Mouse (Mus musculus) right cerebral cortex, adult 18-20 months (tissue): ENCODE data around the gene Ltbr.

Experiments used
- DNase-seq: peaks from one replicate; pipeline ENCODE4 v3.0.0; 2022; ENCODE audit warnings: mixed read lengths

Ltbr gene

DNA sequence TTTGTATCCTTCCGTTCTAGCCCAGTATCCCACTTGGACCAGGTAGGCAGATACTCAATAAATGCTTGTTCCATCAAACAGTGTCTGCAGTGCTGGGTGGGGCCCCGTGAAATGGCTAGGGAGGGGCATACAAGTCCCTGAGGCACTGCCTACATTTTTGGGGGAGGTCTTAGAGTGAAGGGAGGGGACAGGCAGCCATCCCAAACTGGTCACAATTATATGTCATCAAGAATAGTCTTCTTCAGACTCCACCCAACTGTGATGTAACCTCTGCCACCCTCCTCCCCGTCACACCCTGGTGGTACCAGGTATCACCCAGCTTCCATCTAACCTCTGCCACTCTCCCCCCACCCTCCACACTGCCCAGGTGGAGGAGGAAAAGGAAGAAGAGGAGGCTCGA, 31.2 kb upstream of the Ltbr start:
- DNase-seq = no peak

- no peak for DNase-seq
These were observed 30.4 kb upstream of the Ltbr start for GRCm38 (mm10) chr6:125344084-125344483.

DNA sequence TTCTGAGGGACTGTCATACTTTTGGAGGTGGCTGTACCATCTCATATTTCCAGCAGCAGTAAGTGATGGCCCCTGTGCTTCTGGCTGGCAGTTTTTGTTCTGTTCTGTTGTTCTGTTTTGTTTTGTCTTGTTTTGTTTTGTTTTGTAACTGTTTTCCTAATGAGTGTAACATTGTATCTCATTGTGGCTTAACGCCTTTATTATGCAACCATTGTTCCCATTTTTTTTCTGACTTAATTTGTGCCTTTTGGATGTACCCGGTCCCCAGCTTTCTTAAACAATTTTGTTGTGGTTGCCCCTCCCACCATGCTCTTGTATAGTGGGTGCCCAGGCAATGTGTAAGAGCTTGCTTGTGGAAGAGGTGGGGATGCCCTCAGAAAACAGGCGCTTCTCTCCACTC, 28.5 kb upstream of the Ltbr start:
- DNase-seq = no peak

DNA sequence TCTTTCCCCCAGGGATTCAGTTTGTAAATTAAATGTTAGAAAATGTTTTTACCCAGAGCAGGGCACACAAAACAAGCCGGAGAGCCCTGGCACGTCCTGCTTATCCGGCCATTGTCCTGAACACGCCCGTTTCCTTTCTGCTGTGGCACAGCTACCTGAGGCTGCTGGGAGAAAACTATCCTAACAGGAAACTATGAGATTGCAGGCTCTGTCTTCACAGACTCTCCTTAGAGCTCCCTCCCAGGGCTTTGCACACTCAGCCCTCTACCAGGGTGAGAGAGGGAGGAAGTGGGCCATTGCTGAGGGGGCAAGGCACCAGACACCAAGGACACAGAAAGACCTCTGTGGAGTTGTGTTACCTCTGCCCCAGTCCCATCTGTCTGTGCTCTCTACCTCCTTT, 26.6 kb upstream of the Ltbr start:
- no peak for DNase-seq

- no peak for DNase-seq
These were observed 25.3 kb upstream of the Ltbr start for GRCm38 (mm10) chr6:125338791-125339660.

DNA sequence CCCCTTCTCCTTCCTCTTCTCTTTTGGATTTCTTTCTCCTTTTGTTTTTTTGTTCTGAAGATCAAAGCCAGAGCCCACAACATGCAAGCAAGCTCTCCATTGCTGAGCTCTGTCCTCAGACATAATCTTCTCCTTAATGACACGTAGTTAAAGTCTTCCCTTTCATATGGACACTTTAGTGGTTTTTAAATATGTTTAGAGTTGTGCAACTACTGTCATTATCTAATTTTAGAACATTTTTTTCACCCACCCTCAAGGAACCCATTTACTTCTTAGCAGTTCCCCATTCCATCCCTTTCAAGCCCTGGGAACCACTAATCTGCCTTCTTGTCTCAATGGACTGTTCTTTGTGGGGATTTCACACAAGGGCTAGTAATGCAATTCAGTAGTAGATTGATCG, 20.7 kb upstream of the Ltbr start:
- DNase-seq = no peak

DNA sequence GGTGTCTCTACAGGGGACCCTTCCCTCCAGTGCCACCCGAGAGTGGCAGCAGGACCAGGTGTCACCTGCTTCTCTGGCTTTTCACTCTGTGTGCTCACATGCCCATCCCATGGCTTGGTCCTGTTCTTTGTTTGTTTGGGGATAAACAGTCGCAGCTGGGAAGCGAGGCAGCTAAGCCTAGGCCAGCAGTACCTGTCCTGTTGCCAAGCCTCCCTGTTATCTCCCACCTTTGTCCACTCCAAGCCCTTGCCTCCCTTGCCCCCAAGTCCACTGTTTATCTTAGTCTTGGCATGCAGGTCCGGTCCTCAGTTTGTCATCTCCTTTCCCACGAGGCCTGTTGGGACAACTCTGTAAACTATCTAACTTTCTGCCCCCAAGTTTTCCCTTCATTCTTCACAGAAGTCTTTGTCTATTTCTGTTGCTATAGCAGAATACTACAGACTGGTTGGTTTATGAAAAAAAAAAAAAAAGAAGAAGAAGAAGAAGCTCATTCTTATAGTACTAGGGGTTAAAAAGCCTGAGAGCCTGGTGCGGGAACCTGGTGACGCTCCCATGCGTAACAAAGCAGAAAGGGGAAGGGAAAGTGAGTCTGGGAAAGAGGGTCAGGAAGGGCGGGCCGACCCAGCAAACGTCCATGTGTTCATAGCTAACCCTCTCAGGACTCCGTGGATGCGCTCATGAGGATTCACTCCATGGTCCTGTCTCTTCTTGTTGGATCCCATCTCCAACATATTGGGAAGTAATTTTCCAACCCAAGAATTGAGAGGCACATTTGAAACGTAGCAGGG, 19.6 kb upstream of the Ltbr start:
- DNase-seq = no peak

- DNase-seq = peak; percentile 75
These were observed 17.1 kb upstream of the Ltbr start for GRCm38 (mm10) chr6:125330626-125331326.

- DNase-seq = no peak
These were observed 14.6 kb upstream of the Ltbr start for GRCm38 (mm10) chr6:125328243-125328642.

GRCm38 (mm10) chr6:125325337-125325736, 11.7 kb upstream of the Ltbr start:
- no peak for DNase-seq

DNA sequence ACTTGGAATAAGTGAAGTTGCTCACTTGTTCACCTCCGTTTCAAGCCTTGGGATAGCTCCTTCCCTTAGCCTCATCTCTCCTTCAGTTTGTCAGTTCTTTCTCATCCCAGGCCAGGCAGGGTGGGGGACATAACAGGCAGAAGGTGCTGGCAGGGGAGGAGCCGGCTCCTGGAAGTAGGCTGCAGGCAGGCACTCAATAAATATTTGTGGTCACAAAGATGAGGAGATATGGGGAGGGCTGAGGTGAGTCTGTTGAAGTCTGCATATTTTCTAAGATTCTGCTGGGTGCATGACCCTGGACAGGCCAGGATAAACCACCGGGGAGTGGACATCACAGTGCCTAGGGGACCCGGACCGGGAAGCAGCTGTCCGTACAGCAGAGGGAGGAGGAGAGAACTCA, 9.9 kb upstream of the Ltbr start:
- DNase-seq = no peak

GRCm38 (mm10) chr6:125322794-125323193, 9.1 kb upstream of the Ltbr start:
- peak; percentile 16 for DNase-seq

GRCm38 (mm10) chr6:125321114-125321855, 7.6 kb upstream of the Ltbr start:
- DNase-seq = no peak

DNA sequence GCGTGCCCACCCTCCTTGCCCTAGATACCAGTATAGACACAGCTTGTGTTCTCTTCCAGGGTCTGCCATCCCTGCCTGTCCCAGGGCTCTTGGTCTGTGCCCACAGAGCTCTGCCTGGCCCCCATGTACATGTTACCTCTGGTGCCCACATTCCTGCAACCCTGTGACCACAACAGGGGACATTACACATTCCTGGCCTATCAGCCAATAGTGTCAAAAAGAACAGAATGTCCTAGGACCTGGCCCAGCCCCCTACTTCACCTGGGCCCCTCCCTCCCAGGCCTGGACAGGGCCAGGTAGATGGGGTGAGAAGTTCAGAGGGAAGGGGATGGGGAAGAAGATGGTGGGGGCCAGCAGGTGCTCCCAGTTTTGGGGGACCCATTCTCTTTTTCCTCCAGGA, 6.6 kb upstream of the Ltbr start, which contains the start of gene Scnn1a:
TSS of gene Scnn1a (plus strand) at position 337 of the 400 bp plus-strand sequence.
- DNase-seq = no peak

DNA sequence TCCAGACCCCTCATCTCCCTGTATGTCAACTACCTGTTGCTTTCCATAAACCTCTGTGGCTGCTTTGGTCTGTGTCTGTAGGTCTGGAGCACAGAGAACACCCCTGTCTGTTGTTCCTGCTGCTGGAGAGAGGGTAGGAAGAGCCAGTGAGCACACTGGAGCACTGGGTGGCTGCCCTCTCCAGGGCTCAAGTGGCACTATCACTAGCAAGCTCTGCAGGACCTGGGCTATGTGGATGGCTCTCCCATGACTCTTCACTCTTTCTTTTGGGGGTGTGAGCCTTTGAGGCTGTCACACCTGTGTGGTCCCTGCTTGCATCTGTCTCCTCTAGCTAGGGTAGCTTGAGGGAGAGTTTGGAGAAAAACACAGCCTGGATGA, 6.2 kb upstream of the Ltbr start:
- DNase-seq = no peak

DNA sequence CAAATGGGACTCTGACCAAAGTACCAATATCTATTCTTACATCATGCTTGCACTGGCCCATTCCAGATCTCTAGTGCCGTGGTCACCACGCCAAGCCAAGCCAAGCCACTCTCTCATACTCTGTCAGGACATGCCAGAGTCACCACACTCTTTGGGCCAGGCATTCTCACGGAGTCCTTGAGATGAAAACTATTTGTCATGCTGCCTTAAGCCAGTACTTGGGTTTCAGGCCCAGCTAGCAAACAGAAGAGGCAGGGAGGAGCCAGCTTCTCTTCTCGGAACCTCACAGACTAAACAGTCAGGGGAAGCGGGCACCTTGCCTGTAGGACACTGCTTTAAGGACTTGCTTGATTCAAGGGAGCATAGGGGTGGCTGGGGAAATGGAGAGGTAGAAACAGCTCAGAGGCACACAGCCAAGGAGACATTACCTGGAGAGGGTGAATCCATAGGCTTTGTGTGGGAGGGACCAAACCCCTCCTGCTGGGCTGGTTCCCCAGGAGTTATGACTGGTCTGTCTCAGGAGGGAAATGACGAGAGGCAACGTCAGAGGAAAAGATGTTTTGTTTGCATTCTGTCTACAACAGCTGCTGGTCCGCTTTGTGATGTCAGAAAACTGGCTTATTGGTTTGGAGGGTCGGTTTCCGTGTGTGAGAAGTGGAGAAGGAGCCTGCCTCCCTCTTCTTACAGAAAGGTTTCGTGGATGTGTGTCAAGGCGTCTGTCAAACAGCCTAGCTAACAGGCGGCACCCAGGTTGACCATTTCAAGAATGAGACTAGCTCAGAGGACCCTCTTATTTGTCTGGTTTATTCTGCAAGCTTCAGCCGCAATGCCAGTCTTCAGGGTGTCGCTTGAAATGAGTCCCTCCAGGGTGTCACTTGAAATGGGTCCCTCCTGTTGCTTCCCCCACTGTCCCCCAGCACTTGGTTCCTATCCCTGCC, 5.6 kb upstream of the Ltbr start:
- DNase-seq = no peak

DNA sequence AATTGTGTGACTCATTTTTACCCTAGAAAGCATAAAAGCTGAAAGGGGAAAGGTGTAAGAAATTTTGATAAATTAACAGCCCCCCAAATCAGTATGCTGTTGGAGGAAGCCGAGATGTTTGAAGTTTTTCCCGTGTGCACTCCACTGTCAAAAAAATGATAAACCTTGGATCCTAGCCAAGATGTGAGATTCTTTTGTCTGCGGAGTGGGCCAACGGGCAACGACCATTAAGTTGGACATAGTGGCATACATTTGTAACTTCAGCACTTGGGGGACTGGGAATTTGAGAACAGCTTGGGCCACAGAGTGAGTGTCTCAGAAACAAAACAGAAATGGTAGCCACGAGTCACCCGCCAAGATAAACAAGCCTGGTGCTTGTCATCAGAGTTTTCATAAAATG, 3.4 kb upstream of the Ltbr start:
- no peak for DNase-seq

DNA sequence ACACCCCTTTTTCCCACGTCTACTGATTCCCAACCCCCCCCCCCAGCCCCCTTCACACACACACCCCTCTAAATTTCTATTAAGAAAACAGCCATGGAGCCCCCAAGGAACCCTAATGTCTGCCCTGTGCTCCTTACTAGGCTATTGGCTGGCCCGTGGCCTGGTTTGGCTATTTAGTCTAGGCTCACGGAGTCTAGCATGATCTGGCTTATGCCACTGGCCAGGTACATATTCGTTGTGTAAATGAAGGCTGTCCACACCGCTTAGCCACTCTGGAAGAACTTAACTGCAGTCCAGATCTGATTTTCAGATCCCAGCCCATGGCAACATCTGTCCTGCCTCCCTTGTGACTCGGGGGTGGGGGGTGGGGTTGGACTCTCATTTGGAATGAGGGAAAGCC, 1.1 kb upstream of the Ltbr start:
- no peak for DNase-seq

DNA sequence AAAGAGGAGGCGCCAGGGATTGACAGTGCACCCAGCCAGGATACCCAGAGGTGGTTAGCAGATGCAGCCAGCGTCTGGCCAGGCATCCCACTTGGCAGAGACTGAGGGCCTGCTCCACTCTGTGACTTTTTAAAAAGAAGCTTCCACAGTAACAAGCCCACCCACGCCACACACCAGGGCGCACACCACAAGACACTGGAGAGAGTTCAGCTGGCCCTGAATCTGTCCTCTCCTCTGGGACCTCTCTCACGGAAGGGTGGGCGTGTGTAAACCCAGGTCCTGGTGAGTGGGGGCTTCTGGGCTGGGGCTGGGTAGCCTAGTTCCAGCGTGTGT, 512 bp upstream of the Ltbr start:
- DNase-seq = no peak

- no peak for DNase-seq
These were observed 917 bp downstream of the Ltbr start for GRCm38 (mm10) chr6:125312581-125313355.

- DNase-seq = no peak
These were observed 1.5 kb downstream of the Ltbr start for GRCm38 (mm10) chr6:125312171-125312570.
